Mouse (Mus musculus) left cerebral cortex, adult 18-20 months (tissue): ENCODE measurements around the gene Vmn1r61. TPM values are rescaled to one million over a fixed set of nuclear protein-coding genes. Genes with fewer than 3 reads are reported as not detected.

Source experiments
- DNase-seq, 2 experiments: peaks; one replicate each; pipeline ENCODE4 v3.0.0; 2021 to 2022; ENCODE audit warnings: low spot score in 2 of 2, mixed read lengths in 1 of 2
- long read RNA-seq, 2 experiments: library from polyadenylated mRNA; stranded (forward); transcript quantifications; one replicate each; pipeline ENCODE4 v2.0.0; 2021
- total RNA-seq, 2 experiments: library from RNA; stranded (reverse); gene quantifications; 2 replicates each; pipeline ENCODE4 v1.2.3; 2021

Vmn1r61 gene
- total RNA-seq = not detected
- long read RNA-seq, experiment 1 = 0 reads
- long read RNA-seq, experiment 2 = 0 reads

- DNase-seq = no peak
Observed at GRCm38 (mm10) chr7:5613195-5613594, at the start of gene Vmn1r61. Gene Vmn1r61, minus strand, starts transcription at chr7:5613295.

Other genes with a start within 250 kb of the Vmn1r61 start
- gene Vmn1r58, start 199.9 kb downstream of the Vmn1r61 start, total RNA-seq = not detected
- not detected for gene Vmn1r59, start 156.5 kb downstream of the Vmn1r61 start, total RNA-seq
- gene Vmn2r28, start 119.3 kb downstream of the Vmn1r61 start, total RNA-seq = not detected
- not detected for gene Vmn1r60, start 66.0 kb downstream of the Vmn1r61 start, total RNA-seq
- not detected for gene Vmn1r62, start 60.3 kb upstream of the Vmn1r61 start, total RNA-seq
- gene Vmn1r63, start 192.2 kb upstream of the Vmn1r61 start, total RNA-seq = not detected